Mouse (Mus musculus) kidney, adult 18-20 months (tissue): ENCODE data around the gene Cspg4.

Experiments used
- DNase-seq: peaks from one replicate; pipeline ENCODE4 v3.0.0; 2021

Gene Cspg4

DNA sequence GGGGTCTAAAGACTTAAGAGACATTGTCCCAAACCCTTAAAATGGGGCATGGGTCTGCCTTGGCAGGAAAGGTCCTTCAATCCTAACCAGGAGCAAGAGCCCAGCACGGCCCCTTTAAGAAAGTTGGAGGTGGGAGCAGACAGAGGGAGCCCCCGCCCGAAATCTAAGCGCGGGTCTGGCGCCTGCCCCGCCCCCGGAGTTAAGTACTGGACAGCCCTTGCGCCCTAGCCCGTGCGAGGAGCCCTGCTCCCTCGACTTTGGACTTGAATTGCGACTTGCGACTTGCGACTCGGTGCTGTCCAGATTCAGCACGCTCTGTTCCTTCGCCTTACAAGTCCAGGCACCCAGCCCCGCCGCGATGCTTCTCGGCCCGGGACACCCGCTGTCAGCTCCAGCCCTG is at the start of gene Cspg4:
Gene Cspg4, plus strand, starts transcription at position 202 of the 400 bp plus-strand sequence.
- peak; percentile 80 for DNase-seq

DNA sequence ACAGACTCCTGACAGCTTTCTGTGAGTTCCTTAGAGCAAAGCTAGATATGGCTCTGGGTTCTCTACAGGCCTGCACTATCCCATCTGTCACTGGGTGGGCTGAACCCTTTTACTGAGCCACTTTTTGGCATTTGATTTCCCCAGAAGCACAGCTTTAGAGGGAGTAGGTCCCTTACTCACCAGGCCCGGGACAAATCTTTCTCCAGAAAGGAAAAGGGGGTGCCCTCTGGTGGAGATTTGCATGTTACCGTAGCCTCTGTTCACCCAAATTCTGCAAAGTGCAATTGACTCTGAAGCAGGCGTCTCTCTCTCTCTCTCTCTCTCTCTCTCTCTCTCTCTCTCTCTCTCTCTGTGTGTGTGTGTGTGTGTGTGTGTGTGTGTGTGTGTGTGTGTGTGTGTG is 39.9 kb upstream of the Cspg4 start:
- peak; percentile 27 for DNase-seq

- no peak for DNase-seq
Measured at GRCm38 (mm10) chr9:56825476-56826213, 39.2 kb upstream of the Cspg4 start.

DNA sequence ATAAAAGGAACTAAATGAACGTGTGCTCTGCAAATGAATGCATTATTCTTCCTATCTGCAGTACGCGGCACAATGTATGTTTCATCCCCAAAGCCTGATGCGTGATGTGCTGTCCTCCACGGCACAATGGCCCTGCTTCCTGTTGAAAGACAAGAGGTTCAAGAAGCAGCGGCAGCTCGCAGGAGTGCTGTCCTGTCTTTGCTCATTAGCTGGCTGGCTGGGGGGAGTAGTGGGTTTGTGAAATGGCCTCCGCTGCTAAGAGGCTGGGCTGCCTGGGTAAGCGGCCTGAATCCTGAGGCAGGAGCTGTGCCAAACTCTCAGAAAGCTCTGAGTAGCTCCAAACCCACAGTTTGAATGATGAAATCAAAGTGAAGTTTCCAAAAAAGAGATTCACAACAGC is 36.7 kb upstream of the Cspg4 start:
- DNase-seq, result no peak

GRCm38 (mm10) chr9:56828841-56829240 is 36.0 kb upstream of the Cspg4 start:
- no peak for DNase-seq

- no peak for DNase-seq
Measured at GRCm38 (mm10) chr9:56830162-56830561, 34.7 kb upstream of the Cspg4 start.

DNA sequence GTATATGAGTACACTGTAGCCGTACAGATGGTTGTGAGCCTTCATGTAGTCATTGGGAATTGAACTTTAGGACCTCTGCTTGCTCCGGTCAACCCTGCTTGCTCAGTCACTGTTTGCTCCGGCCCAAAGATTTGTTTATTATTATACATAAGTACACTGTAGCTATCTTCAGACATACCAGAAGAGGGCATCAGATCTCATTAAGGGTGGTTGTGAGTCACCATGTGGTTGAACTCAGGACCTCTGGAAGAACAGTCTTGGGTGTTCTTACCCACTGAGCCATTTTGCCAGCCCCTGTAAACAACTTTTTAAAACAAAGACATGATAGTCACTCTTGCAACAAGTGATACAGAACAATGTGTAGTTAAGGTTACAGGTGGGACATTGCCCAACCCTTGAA is 32.9 kb upstream of the Cspg4 start:
- DNase-seq, result no peak

DNA sequence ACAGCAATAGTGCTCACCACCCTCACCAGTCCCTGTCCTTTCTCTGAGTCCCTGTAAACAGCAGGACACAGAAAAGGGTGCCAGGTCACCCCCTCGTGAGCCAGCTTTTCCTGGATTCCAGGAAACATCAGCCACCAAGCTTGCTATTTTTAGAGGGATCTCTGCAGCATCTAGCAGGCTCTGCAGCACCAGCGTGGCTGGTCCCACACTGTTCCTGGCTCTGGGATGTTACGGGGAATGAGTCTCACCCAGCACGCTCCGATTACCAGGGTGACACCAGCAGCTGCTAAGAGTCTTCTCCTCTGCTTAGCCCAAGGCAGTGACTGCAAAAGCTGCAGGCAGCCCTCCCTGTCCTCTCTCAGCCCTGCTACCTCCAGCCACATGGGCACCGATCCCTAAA is 31.9 kb upstream of the Cspg4 start:
- DNase-seq, result no peak

DNA sequence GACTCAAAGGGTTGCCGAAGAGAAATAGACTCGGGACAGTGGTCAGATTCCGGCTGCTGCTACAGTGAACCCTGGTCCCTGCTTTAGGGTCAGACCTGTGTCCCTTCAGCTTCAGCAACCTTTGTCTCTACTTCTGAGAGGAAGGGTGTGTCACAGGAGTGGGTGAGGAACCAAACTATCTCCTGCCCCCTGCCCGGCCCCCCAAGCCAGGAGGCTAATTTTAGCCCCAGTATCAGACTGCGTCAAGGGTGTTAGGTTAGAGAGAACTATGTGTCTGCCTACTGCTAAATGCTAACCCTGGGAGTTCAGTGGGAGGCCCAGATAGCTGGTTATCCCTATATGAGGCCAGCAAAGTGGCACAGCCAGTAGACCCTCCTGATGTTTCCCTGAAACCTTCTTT is 29.7 kb upstream of the Cspg4 start:
- no peak for DNase-seq

DNA sequence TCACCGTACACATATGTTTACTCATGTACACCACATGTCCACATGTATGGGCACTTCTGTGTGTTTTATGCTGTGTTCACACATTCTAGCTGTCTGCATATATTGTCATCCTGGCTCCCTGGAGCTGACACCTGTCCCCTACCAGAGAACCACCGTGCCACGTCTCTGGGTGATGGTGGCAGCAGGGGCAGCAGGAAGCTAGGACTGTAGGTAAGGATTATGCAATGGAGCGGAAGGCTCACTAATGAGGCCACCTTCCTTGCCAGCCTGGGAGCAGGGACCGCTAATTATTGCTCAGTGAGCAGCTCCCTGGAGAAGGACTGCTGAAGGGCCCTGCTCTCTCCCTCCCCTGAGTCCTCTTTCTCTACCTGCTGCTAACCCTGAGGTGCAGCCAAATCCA is 24.1 kb upstream of the Cspg4 start:
- no peak for DNase-seq

DNA sequence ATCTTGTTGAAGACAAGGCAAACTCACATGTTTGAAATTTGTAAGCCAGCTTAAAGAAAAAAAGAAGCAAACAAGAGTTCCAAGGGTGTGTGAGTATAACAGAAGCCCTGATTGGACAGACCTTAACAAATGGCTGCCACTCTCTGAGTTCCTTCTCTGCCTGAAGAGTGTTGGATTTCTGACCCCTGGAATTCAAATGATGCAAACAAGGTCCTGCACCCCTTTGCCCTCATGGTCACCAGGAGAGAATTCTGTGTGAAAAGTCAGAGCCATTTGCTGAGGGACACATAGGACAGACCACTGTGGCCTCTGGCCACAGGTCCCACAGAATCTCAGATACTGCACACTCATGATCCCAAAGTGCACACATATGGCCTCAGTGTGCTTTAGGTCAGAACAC is 23.0 kb upstream of the Cspg4 start:
- no peak for DNase-seq

DNA sequence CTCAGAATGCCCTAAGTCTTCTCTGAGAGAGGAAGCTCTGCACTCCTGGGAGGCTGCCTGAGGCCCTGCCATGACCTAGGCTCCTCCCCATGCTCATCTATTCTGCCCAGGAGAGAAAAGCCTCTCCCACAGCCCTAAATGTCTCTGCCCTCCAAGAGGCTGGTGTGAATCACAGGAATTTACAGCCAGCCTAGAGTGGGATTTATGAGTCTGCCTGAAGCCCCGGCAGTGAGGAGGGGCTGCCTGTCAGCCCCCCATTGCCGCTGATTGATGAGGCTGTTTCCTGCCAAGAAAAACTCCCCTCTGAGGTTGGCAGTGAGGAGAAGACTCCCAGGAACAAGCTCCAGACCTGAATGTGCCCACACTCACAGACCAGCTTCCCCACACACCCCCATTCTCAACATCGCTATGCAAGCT is 22.5 kb upstream of the Cspg4 start:
- DNase-seq, result no peak

- peak; percentile 77 for DNase-seq
Measured at GRCm38 (mm10) chr9:56843679-56844188, 21.1 kb upstream of the Cspg4 start.

GRCm38 (mm10) chr9:56844644-56845043 is 20.2 kb upstream of the Cspg4 start:
- no peak for DNase-seq

GRCm38 (mm10) chr9:56847523-56847922 is 17.3 kb upstream of the Cspg4 start:
- DNase-seq, result peak; percentile 77

DNA sequence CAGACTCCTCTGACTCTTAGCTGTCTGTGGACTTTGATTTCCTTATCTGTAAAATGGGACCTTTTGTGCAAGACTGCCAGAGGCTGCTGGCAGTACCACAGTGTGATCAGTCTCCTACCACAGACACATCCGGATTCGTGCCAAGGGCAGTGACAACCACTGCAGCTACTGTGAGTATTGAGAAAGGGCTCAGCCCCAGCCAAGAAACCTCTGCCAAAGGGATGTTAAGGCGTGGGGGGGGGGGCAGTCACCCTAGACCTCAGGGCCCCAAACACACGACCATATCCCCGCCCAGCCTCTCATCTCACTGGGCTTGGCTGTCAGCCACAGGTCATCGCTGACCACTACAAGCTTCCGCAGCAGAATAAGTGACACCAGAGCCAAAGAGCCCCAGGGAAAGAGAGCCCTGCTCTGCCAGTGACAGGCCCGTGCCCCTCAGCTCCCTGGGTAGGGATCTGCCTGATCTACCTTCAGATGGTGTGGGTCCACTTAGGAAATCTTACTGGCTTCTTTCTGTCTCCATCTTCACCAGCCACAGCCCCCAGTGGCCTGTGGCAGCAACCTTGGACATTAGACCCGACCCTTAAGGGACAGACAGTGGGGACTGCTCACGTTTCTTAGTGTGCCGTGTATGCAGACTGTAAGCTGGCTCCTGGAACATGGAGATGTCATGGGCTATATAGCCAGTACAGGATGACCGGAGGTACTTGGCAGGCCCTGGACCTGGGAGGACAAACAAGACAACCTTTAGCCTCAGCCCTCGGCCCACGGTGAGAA is 14.5 kb upstream of the Cspg4 start:
- no peak for DNase-seq

DNA sequence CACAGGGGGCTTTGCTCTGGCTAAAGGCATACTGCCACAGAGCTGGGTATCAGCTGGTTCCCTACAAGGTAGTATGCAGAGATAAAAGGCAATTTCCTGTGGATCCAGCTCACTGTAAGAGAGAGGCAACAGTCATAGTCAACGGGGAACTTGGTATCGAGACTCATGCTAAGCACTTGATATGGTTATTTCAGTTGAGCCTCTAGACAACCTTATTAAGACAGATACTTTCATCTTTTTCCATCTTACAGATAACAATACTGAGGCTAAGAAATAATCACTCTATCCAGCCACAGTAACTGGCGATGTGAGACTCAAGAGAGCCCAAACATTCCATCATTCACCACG is 14.0 kb upstream of the Cspg4 start:
- no peak for DNase-seq

DNA sequence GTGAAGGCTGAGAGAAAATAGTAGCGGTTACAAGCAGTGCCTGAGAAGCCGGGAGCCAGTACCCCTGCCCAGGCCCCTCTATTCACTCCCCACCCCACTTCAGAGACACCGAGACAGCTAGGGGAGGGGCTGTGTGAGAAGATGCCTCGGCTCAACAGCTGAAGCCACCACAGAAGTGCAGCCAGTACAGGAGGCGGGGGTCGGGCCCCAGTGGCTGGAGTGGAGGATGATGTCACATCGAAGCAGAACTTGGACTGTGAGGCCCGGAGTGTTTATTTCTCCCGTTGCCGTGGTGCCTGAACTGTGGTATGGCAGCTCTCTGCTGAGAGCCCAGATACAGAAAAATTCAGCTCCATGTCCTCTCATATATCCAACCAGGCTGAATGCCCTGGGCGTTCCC is 13.1 kb upstream of the Cspg4 start:
- DNase-seq, result no peak

DNA sequence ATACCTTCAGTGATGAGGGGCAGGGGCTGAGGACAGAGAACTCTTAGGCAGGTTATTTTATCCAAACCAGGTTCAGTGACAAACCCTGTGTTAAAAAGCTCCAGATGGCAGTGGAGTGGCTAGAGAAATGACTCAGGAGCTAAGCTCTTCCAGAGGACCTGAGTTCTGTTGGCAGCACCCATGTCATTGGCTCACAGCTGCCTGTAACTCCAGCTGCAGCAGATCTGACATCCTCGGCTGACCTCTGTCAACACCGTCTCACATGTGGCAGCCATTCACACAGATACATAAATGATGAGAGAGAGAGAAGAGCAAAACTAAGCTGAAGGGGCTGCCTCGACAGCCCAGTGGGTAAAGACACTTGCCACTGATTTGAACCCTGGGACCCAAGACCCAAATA is 7.4 kb upstream of the Cspg4 start:
- DNase-seq, result no peak

- no peak for DNase-seq
Measured at GRCm38 (mm10) chr9:56860035-56860434, 4.8 kb upstream of the Cspg4 start.

- DNase-seq, result peak; percentile 36
Measured at GRCm38 (mm10) chr9:56860486-56861269, 4.2 kb upstream of the Cspg4 start.

DNA sequence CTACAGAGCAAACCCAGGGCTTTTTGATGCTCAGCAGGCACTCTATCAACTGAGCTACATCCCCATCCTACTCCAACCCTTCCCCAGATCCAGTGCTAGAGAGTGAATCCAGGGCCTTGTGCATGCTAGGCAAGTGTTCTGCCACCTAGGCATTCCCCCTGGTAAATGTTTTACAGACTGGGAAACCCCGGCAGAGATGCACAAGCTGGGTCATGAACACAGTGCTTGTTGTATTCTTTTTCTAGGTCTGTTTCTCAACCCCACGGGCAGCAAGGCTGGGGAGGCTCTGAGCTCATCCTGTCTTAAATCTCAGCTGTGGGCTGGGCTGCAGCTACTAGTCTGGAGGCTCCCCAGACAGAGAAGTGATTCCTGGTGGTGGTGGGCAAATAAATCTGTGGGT is 2.0 kb upstream of the Cspg4 start:
- DNase-seq, result peak; percentile 24

GRCm38 (mm10) chr9:56864216-56864729 is 560 bp upstream of the Cspg4 start, which contains the start of gene Odf3l1:
TSS of gene Odf3l1 (minus strand) at chr9:56864679.
- DNase-seq, result no peak
